Mouse (Mus musculus): ENCODE measurements at regions not wholly inside any gene's neighbourhood (a gene's known extent, or its start where the extent isn't known, plus 50 kb on each side); places are given as distances from the start of the nearest gene placed in this dataset.

DNA sequence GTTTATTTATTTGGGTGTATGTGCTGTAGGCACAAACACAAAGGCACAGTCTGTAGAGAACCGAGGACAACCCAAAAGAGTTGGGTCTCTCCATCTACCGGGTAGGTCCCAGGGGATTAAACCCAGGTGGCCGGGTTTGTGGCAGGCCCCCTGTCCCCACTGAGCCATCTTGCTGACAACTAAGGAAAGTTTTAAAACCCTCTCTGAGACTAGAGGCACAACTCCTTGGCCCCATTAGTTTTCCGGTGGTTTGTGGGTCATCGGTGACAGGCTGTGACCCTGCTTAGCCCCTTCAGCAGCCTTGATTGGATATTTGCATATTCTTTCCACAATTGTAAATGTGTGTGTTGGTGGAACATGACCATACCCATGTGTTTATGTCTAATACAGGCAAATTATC lies 83.1 kb upstream of the S1pr3 start:
- Histone ChIP-seq H3K9me3 (replicated peaks; ENCODE audit: control insufficient read depth, low read length, poor library complexity, severe bottlenecking) (no peaks in the 10 kb centered on the region), H3K36me3 (ENCODE audit: control insufficient read depth, insufficient read depth, low read length) (no peaks in the 10 kb centered on the region), H3K27me3 (ENCODE audit: control insufficient read depth, insufficient read depth, low read depth, low read length) (no peaks in the 10 kb centered on the region), H3K9ac (ENCODE audit: low read depth, low read length) (no peak overlapping the region), H3K4me1 (ENCODE audit: control insufficient read depth, insufficient read depth, low read length) (peaks cover 2% of the 10 kb centered on the region; the same call in 1 of the 2 replicates), H3K27ac (ENCODE audit: low read length) (no peak overlapping the region), H3K4me3 (ENCODE audit: low read depth, low read length) (no peak overlapping the region), H3K4me2 (ENCODE audit: low read length) (no peak overlapping the region)
- 59% methylated on average over 5 of the region's 5 CpGs for WGBS
- no peak for ATAC-seq

DNA sequence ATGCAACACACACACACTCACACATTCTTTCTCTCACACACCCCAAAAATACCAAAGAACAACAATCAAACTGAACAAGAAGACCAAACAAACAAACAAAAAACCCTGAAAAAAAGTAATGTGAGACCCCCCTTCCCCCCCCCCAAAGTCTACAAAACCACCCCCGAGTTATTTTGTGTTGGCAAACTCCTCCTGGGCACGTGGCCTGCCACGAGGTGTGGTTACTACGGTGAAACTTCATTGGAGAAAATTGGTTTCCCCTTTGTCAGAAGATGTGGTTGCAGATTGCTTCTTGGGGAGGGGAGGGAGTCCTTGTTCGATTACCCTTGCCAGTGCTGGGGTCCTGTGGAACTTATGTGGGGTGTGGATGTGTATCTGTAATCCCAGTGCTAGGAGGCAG lies 82.3 kb upstream of the S1pr3 start:
- Histone ChIP-seq H3K27me3 (ENCODE audit: control insufficient read depth, insufficient read depth, low read depth, low read length) (no peaks in the 10 kb centered on the region), H3K4me3 (ENCODE audit: low read depth, low read length) (no peak overlapping the region), H3K9me3 (replicated peaks; ENCODE audit: control insufficient read depth, low read length, poor library complexity, severe bottlenecking) (no peaks in the 10 kb centered on the region), H3K36me3 (ENCODE audit: control insufficient read depth, insufficient read depth, low read length) (no peaks in the 10 kb centered on the region), H3K9ac (ENCODE audit: low read depth, low read length) (no peak overlapping the region), H3K4me1 (ENCODE audit: control insufficient read depth, insufficient read depth, low read length) (peaks cover 2% of the 10 kb centered on the region; the same call in 1 of the 2 replicates), H3K4me2 (ENCODE audit: low read length) (no peak overlapping the region), H3K27ac (ENCODE audit: low read length) (no peak overlapping the region)
- ATAC-seq, result no peak
- WGBS, result 80% methylated on average over 5 of the region's 5 CpGs

DNA sequence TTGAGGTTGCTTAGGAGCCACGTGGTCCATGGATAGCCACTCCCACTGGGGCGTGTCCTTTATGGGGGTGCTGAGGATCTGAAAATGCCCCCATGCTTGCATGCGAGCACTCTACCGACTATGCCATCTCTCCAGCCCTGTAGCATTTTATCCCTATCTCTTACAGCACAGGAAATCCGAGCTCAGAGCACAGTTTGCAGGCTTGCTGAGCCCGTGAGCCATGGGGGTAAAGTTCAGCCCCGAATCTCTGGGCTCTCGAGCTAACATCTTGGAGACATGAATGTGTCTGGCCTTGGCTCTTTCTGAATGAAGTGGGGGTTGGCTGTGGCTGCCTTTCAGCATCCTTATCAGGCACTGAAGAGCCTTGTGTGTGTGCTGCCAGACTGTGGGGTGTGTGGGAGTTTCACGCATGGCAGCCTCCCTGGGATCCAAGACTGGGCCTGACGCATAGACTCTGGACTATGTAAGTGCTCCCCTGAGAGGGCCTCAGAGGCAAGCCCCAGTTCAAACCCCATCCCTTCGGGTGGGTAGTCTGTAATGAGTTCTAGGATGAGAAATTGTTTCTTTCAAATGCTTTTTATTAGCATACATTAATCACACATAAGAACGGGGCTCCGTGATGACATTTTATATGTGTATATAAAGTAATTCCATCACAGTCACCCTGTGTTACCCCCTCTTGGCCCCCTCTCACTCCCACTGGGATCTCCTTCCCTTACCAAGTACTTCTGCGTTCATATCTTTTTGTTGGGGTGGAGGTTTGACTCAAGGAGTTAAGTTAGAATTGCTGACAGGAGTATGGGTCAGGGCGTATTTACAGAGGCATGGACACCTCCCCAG lies 80.1 kb upstream of the S1pr3 start:
- no peak overlapping the region for H3K9ac ChIP-seq (ENCODE audit: low read depth, low read length)
- ATAC-seq, result no peak; the same call in 1 of the 2 replicates
- H3K9me3 ChIP-seq (replicated peaks; ENCODE audit: control insufficient read depth, low read length, poor library complexity, severe bottlenecking), result no peaks in the 10 kb centered on the region
- WGBS, result 61% methylated on average over 15 of the region's 15 CpGs
- H3K4me2 ChIP-seq (ENCODE audit: low read length), result no peak overlapping the region
- no peaks in the 10 kb centered on the region for H3K27me3 ChIP-seq (ENCODE audit: control insufficient read depth, insufficient read depth, low read depth, low read length)
- H3K4me3 ChIP-seq (ENCODE audit: low read depth, low read length), result no peak overlapping the region
- H3K36me3 ChIP-seq (ENCODE audit: control insufficient read depth, insufficient read depth, low read length), result no peaks in the 10 kb centered on the region
- H3K27ac ChIP-seq (ENCODE audit: low read length), result no peak overlapping the region
- H3K4me1 ChIP-seq (ENCODE audit: control insufficient read depth, insufficient read depth, low read length), result peaks cover 2% of the 10 kb centered on the region; the same call in 1 of the 2 replicates

DNA sequence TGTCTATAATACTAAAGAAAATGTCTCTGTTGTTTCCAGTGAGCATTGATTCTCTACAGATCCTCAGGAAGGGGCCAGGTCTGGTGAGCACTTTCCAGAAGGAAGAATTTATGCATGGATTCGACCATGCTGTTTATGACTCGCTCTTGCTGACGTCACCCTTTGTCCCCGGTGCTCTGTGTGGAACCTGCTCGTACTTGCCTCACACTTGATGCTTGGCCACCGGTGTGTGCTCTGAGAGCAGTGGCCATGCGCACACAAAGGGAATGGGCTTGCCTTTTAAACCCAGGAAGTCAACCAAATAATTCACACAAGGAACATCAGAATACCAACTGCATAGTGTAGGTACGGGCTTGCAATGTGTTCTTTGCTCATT lies 79.5 kb upstream of the S1pr3 start:
- Histone ChIP-seq H3K4me1 (ENCODE audit: control insufficient read depth, insufficient read depth, low read length) (peaks cover 2% of the 10 kb centered on the region; the same call in 1 of the 2 replicates), H3K4me3 (ENCODE audit: low read depth, low read length) (no peak overlapping the region), H3K9ac (ENCODE audit: low read depth, low read length) (no peak overlapping the region), H3K4me2 (ENCODE audit: low read length) (no peak overlapping the region), H3K27ac (ENCODE audit: low read length) (no peak overlapping the region), H3K36me3 (ENCODE audit: control insufficient read depth, insufficient read depth, low read length) (no peaks in the 10 kb centered on the region), H3K27me3 (ENCODE audit: control insufficient read depth, insufficient read depth, low read depth, low read length) (no peaks in the 10 kb centered on the region), H3K9me3 (replicated peaks; ENCODE audit: control insufficient read depth, low read length, poor library complexity, severe bottlenecking) (no peaks in the 10 kb centered on the region)
- ATAC-seq, result no peak
- WGBS, result 43% methylated on average over 8 of the region's 8 CpGs

DNA sequence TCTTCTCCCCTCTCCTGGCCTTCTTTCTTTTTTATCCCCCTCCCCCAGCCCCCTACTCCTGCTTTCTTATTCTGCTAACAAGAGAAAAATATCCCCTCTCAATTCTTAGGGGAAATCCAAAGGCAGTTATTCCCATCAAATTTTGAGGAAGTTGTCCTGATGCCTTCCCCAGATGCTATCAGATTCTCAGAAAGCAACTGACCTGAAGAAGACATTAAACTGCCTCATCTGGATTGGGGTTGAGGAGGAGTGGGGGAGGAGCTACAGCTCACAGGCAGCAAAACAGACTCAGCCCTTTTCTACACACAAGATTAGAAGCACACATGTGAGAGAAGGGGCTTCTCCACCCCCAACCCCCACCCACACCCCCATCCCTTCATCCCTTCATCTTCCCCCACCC lies 78.7 kb upstream of the S1pr3 start:
- H3K27me3 ChIP-seq (ENCODE audit: control insufficient read depth, insufficient read depth, low read depth, low read length), result no peaks in the 10 kb centered on the region
- no peak overlapping the region for H3K27ac ChIP-seq (ENCODE audit: low read length)
- H3K4me3 ChIP-seq (ENCODE audit: low read depth, low read length), result no peak overlapping the region
- no peaks in the 10 kb centered on the region for H3K36me3 ChIP-seq (ENCODE audit: control insufficient read depth, insufficient read depth, low read length)
- H3K9ac ChIP-seq (ENCODE audit: low read depth, low read length), result no peak overlapping the region
- no peak for ATAC-seq
- peaks cover 2% of the 10 kb centered on the region; the same call in 1 of the 2 replicates for H3K4me1 ChIP-seq (ENCODE audit: control insufficient read depth, insufficient read depth, low read length)
- H3K9me3 ChIP-seq (replicated peaks; ENCODE audit: control insufficient read depth, low read length, poor library complexity, severe bottlenecking), result no peaks in the 10 kb centered on the region
- no peak overlapping the region for H3K4me2 ChIP-seq (ENCODE audit: low read length)

DNA sequence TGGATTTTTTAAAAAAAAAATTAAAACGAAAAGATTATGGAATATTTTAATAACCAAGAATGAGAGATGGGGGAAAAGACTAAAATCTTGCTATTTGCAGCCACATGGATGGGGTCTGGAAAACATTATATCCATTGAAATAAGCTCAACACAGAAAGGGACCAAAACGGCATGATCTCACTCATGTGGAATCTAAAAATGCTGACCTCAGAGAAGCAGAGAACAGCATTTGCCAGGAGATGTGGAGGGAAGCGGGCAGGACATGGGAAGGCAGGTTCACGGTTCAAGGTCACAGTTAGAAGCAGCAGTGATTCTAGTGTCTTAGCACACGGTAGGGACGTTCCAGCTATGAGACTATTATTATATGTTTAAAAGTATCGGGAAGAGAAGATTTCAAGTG lies 76.2 kb upstream of the S1pr3 start:
- Histone ChIP-seq H3K4me3 (ENCODE audit: low read depth, low read length) (no peak overlapping the region), H3K9me3 (replicated peaks; ENCODE audit: control insufficient read depth, low read length, poor library complexity, severe bottlenecking) (no peaks in the 10 kb centered on the region), H3K4me2 (ENCODE audit: low read length) (no peak overlapping the region), H3K4me1 (ENCODE audit: control insufficient read depth, insufficient read depth, low read length) (peaks cover 2% of the 10 kb centered on the region; the same call in 1 of the 2 replicates), H3K9ac (ENCODE audit: low read depth, low read length) (no peak overlapping the region), H3K27ac (ENCODE audit: low read length) (no peak overlapping the region), H3K36me3 (ENCODE audit: control insufficient read depth, insufficient read depth, low read length) (no peaks in the 10 kb centered on the region), H3K27me3 (ENCODE audit: control insufficient read depth, insufficient read depth, low read depth, low read length) (no peaks in the 10 kb centered on the region)
- WGBS, result 81% methylated on average over 7 of the region's 7 CpGs
- no peak for ATAC-seq

DNA sequence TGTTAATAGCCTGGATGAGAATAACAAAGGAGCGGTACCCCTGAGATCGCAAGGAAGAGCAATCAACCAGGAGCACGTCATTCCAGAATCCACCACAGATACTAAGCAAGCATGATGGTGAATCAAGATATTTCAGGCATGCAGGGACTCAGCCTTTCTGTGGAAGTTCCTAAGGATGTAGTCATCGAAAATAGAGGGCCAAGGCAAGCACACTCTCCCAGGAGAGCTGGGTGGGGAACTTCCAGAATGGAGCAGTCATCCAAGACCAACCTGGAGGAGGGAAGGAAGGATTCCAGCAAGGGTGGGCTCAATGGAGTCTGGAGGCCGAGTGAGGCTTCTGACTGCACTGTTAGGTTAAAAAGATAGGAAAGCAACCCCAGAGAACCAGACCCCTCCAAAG lies 75.0 kb upstream of the S1pr3 start:
- no peak overlapping the region for H3K4me3 ChIP-seq (ENCODE audit: low read depth, low read length)
- no peak overlapping the region for H3K4me2 ChIP-seq (ENCODE audit: low read length)
- no peak for ATAC-seq
- H3K9me3 ChIP-seq (replicated peaks; ENCODE audit: control insufficient read depth, low read length, poor library complexity, severe bottlenecking), result no peaks in the 10 kb centered on the region
- H3K27me3 ChIP-seq (ENCODE audit: control insufficient read depth, insufficient read depth, low read depth, low read length), result no peaks in the 10 kb centered on the region
- H3K36me3 ChIP-seq (ENCODE audit: control insufficient read depth, insufficient read depth, low read length), result no peaks in the 10 kb centered on the region
- no peak overlapping the region for H3K9ac ChIP-seq (ENCODE audit: low read depth, low read length)
- H3K27ac ChIP-seq (ENCODE audit: low read length), result no peak overlapping the region
- WGBS, result 89% methylated on average over 5 of the region's 5 CpGs
- peaks cover 2% of the 10 kb centered on the region; the same call in 1 of the 2 replicates for H3K4me1 ChIP-seq (ENCODE audit: control insufficient read depth, insufficient read depth, low read length)

DNA sequence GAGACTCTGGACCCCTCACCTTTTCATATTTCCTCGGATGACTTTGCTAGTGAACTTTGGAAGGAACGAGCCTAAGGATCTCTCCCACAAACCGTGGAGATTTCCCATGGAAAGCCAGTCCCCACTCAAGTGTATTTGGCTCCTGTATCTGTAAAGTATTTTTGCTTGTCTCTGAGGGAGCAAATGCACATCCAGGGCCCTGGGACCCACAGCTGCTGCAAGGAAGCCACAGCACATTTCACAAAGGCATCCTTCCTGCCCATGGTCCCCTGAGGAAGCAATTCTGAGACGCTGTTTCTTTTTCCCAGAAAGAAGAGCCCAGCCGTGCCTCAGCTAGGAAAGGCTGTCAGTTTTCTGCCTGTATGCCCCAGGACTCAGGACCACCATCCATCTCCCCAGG lies 71.7 kb upstream of the S1pr3 start:
- H3K9ac ChIP-seq (ENCODE audit: low read depth, low read length), result no peak overlapping the region
- ATAC-seq, result no peak
- no peak overlapping the region for H3K4me2 ChIP-seq (ENCODE audit: low read length)
- no peaks in the 10 kb centered on the region for H3K9me3 ChIP-seq (replicated peaks; ENCODE audit: control insufficient read depth, low read length, poor library complexity, severe bottlenecking)
- no peak overlapping the region for H3K27ac ChIP-seq (ENCODE audit: low read length)
- H3K4me1 ChIP-seq (ENCODE audit: control insufficient read depth, insufficient read depth, low read length), result no peaks in the 10 kb centered on the region
- no peaks in the 10 kb centered on the region for H3K36me3 ChIP-seq (ENCODE audit: control insufficient read depth, insufficient read depth, low read length)
- 74% methylated on average over 5 of the region's 5 CpGs for WGBS
- no peaks in the 10 kb centered on the region for H3K27me3 ChIP-seq (ENCODE audit: control insufficient read depth, insufficient read depth, low read depth, low read length)
- no peak overlapping the region for H3K4me3 ChIP-seq (ENCODE audit: low read depth, low read length)

DNA sequence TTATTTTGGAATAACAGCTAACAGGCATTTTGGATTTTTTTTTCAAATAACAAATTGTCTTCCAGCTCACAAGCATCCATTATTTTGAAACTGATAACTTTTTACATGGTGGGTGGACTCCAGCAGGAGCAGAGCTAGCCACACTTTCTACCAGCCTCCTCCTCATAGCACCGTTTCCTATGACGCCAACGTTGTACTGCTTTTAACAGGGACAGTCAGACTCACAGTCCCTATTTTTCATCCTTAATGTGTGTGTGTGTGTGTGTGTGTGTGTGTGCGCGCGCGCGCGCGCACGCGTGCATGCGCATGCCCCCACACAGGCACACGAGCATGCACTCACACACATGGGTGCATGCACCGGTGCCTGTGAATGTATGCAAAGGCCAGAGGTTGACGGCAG lies 70.5 kb upstream of the S1pr3 start:
- H3K27me3 ChIP-seq (ENCODE audit: control insufficient read depth, insufficient read depth, low read depth, low read length), result no peaks in the 10 kb centered on the region
- H3K9ac ChIP-seq (ENCODE audit: low read depth, low read length), result no peak overlapping the region
- no peak overlapping the region for H3K27ac ChIP-seq (ENCODE audit: low read length)
- H3K4me3 ChIP-seq (ENCODE audit: low read depth, low read length), result no peak overlapping the region
- no peaks in the 10 kb centered on the region for H3K9me3 ChIP-seq (replicated peaks; ENCODE audit: control insufficient read depth, low read length, poor library complexity, severe bottlenecking)
- no peak for ATAC-seq
- 97% methylated on average over 16 of the region's 16 CpGs for WGBS
- H3K4me2 ChIP-seq (ENCODE audit: low read length), result no peak overlapping the region
- H3K4me1 ChIP-seq (ENCODE audit: control insufficient read depth, insufficient read depth, low read length), result no peaks in the 10 kb centered on the region
- H3K36me3 ChIP-seq (ENCODE audit: control insufficient read depth, insufficient read depth, low read length), result no peaks in the 10 kb centered on the region

All from midbrain, embryonic 16.5 days (tissue).